Mouse (Mus musculus): ENCODE results near the gene Fyn. TPM values are rescaled to one million over a fixed set of nuclear protein-coding genes. Genes with fewer than 3 reads are reported as not detected.

Fyn gene
- total RNA-seq, 2 experiments from 2014 or later: 176 to 188 TPM

DNA sequence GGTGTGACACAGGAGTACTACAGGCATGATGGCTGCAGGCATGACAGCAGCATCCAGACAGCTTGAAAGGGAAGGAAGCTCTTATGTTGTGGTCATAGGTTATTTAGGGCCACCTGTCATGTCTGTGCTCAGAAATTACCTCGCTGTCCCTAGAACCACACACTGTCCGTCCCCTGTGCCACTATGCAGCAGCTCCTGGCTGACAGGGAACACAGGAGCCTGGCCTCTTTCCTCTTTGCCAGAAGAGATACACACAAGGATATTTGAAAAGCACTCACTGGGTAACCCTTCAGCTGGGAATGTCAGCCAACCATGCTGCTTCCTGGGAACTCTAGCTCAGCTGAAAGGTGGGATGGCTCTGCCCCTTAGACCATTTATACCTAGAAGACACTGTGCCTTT, 62.6 kb downstream of the Fyn start:
- no peak for DNase-seq (ENCODE audit: extremely low spot score in 1 of 2, low spot score in 2 of 2)
- intact Hi-C loops (cut with DNase I): no loop called here

GRCm38 (mm10) chr10:39432648-39433568, 64.3 kb downstream of the Fyn start:
- intact Hi-C loops (cut with DNase I): no loop called here
- no peak for DNase-seq (ENCODE audit: extremely low spot score in 1 of 2, low spot score in 2 of 2)

DNA sequence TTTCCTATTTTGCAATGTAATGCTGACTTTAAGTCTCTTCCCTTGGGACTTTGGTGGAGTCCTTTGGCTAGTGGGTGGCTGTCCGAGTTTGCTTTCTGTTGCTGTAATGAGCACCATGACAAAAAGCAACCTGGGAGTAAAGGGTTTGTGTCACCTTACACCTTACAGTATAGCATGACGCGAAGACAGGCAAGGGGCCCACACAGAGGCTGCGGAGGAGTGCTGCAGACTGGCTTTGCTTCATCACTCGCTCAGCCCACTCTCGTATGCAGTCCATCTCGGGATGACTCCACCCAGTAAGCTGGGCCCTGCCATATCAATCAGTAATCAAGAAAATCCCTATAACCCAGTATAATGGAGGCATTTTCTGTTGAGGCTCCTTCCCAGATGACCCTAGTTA, 65.2 kb downstream of the Fyn start:
- intact Hi-C loops (cut with DNase I): no loop called here
- no peak for DNase-seq (ENCODE audit: extremely low spot score in 1 of 2, low spot score in 2 of 2)

DNA sequence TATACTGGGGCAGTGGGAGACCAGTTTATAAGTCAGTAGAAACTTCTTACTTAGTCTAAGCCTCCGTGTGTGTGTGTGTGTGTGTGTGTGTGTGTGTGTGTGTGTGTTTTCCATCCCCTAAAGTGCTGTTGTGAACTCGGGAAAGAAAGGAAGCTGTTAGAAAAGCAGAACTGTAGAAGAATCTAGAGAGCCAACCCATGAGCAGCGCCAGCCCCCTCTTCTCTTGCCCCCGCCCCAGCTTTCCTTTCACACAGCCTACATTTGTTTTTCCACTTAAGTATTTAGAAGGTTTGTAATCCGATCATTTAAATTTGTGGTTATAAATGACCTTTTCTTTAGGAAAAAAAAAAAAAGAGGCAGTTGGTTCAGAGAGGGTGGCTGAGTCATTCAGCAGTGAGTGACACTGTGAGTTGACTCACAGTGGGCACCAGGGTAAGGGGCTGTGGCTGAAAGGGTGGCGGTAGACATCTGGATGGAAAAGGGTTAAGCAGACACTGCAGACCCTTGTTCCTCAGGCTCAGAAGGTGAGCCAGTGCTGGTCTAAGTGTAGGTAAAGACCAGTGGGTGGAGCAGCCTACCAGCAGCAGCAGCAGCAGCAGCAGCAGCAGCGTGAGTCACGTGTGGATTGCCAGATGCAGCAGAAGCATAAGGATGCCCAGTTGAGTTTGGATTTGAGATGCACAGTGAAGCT, 66.2 kb downstream of the Fyn start:
- intact Hi-C loops (cut with DNase I): no loop called here
- no peak for DNase-seq (ENCODE audit: extremely low spot score in 1 of 2, low spot score in 2 of 2)

DNA sequence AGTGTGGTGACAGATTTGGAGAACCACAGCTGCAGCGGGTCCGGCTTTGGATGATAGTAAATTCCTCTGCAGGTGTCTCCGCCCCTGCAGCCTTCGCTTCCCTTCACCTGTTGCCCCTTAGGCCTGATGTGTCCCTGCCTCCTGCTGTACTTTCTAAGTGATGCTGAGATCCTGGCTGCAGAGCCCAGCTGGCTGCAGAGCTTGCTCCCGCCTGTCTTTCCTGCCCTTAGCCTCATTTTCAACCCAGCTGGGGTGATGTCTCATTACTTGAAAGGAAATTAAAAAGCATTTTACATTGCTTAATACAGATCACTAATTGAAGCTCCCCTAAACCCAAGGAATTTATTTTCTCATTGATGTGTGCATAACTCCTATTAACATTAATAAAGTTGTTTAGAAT, 70.2 kb downstream of the Fyn start:
- no peak for DNase-seq (ENCODE audit: extremely low spot score in 1 of 2, low spot score in 2 of 2)
- intact Hi-C loops (cut with DNase I): no loop called here

DNA sequence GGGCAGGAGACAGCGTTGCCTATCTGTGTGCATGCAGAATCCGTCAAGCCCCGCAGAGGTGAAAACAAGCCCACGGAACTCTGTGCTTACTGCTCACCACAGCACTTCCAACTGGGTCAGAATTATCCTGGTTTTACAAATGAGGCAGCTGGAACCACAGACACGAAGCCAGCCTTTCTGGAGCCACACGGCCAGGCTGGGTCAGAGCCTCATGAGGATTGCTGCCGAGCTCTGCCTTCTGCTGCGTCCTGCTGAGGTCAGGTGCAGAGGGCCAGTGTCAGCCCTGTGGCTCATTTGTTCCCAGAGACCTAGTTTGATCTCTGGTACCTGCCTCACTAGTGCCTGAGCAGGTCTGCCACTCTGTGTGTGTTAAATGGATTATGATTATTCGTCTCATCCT, 71.9 kb downstream of the Fyn start:
- intact Hi-C loops (cut with DNase I): no loop called here
- DNase-seq (ENCODE audit: extremely low spot score in 1 of 2, low spot score in 2 of 2): no peak

GRCm38 (mm10) chr10:39441636-39442035, 73.0 kb downstream of the Fyn start:
- no peak for DNase-seq (ENCODE audit: extremely low spot score in 1 of 2, low spot score in 2 of 2)
- intact Hi-C loops (cut with DNase I): no loop called here

DNA sequence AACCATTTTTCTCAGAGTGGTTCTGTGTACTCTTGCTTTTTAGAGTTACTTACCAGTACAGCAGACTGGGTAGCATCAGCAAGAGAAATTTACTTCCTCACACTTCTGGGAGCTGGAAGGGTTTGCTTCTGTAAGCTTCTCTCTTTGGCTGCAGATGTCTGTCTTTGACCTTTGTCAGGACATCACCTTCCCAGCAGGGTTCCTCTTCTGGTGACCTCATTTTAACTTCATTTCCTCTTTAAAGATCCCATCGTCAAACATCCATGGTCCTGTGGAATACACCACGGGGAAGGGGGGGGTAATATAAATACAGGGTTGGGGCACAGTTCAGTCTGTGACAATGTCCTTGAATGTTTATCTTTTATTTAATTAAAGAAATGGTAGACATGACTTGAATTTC, 74.5 kb downstream of the Fyn start:
- intact Hi-C loops (cut with DNase I): no loop called here
- DNase-seq (ENCODE audit: extremely low spot score in 1 of 2, low spot score in 2 of 2): no peak

GRCm38 (mm10) chr10:39443947-39444346, 75.3 kb downstream of the Fyn start:
- DNase-seq (ENCODE audit: extremely low spot score in 1 of 2, low spot score in 2 of 2): no peak
- intact Hi-C loops (cut with DNase I): no loop called here

- no peak for DNase-seq (ENCODE audit: extremely low spot score in 1 of 2, low spot score in 2 of 2)
- intact Hi-C loops (cut with DNase I): no loop called here
Measured at GRCm38 (mm10) chr10:39445870-39446269, 77.2 kb downstream of the Fyn start.

DNA sequence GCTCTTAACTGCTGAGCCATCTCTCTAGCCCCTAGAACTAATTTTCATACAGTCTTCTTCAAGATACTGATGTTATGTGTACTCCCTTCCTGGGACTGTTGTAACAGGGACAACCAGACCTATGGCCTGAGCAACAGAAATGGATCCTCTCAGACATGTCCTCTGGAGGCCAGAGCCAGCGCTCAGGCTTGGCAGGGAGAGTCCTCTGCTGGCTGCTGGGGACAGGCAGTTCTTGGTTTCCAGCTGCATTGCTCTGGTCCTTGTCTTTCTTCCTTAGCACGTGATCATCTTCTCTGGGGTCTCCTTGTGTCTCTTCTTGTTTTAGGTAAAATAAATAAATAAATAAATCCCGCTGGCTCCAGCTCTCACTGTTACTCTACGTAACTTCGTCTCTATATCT, 78.1 kb downstream of the Fyn start:
- no peak for DNase-seq (ENCODE audit: extremely low spot score in 1 of 2, low spot score in 2 of 2)
- intact Hi-C loops (cut with DNase I): no loop called here

DNA sequence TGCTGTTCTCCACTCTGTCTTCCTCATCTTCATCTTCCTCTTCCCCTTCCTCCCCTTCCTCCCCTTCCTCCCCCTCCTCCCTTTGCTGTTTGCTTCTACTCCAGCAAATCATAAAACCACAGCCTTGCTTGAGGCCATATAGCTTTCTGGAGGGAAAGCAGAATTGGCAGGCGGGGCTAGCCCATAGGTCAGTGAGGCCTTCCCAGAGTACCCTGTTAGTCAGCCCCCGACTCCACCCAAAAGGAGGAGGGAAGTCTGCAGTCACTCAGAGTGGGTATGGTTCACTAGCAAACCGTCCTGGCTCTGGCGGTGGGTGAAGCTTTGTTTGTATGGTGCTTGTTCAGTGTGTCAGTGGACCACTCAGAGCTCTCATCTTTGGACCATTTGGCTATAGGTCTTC, 80.5 kb downstream of the Fyn start:
- no peak for DNase-seq (ENCODE audit: extremely low spot score in 1 of 2, low spot score in 2 of 2)
- intact Hi-C loops (cut with DNase I): no loop called here

GRCm38 (mm10) chr10:39450356-39450755, 81.7 kb downstream of the Fyn start:
- intact Hi-C loops (cut with DNase I): no loop called here
- no peak for DNase-seq (ENCODE audit: extremely low spot score in 1 of 2, low spot score in 2 of 2)

DNA sequence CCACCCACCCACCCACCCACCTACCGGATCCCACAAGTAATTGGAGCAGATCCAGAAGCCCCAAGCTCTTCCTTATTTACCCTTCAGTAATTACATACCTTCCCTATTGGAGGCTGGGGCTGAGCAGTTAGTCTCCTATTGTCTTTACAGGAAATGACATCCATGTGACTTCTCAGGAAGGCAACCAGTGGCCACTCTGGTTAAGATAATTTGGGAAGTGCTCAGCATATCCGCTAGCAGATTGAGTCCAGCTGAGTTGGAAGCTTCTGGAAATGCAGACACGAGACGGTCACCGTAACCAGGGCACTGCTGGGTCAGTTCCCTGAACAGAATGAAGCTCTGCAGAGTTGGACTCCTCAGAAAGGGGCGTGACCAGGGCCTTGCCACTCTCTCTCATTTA, 82.4 kb downstream of the Fyn start:
- DNase-seq (ENCODE audit: extremely low spot score in 1 of 2, low spot score in 2 of 2): peak in 1 of 2 experiments; percentile 48
- intact Hi-C loops (cut with DNase I): no loop called here

DNA sequence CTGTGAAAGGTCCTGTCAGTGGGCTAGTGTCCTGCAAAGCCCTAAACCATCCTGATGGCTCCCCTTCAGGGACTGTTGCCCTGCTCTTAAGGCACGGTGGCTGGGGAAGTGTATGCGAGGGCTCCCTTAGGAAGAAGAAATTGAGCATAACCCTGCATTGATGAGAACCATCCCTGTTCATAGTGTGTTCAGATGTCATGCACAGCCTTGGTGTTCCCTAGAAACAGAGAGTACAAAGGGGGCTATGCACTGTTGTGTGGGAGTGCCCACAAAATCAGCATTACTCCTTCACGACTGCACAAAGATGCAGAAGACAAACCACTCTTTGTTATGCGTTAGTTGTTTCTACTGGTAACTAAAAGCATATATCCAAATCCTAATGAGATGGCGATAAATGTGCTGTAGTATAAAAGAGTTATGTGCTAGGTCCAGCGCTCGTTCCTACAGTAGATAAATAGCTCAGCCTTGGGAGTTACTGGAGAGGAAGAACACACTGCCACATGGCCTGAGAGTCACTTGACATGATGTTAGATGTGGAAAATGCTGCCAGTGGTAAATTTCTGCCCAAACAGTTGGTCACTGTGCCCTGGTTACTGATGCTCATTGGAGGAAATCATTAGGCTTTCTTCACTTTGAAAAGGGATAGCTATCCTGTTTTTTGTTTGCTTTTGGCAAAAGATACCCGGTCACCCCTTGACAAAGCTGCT, 83.4 kb downstream of the Fyn start:
- intact Hi-C loops (cut with DNase I): no loop called here
- DNase-seq (ENCODE audit: extremely low spot score in 1 of 2, low spot score in 2 of 2): no peak

DNA sequence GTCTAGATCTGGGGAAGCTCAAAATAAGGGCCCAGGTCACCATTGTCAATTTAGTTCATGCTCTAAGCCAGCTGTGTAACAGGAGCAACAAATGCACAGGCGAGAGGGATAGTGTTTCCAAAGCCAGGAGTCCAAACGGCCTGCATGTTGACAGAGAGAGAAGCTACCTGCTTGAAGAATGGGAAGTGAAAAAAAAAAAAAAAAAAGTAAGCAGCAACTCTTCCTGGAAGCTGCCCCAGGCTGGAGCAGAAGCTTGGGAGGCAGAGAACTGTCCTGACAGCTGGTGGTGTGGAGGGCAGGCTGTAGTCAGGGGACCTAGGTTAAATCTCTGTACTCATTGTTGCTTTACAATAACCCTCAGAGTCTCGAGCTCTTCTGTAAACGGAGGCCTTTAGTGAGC, 86.7 kb downstream of the Fyn start:
- intact Hi-C loops (cut with DNase I): no loop called here
- DNase-seq (ENCODE audit: extremely low spot score in 1 of 2, low spot score in 2 of 2): no peak

GRCm38 (mm10) chr10:39455857-39456620, 87.4 kb downstream of the Fyn start:
- no peak for DNase-seq (ENCODE audit: extremely low spot score in 1 of 2, low spot score in 2 of 2)
- intact Hi-C loops (cut with DNase I): no loop called here

- no peak for DNase-seq (ENCODE audit: extremely low spot score in 1 of 2, low spot score in 2 of 2)
- intact Hi-C loops (cut with DNase I): no loop called here
Measured at GRCm38 (mm10) chr10:39456776-39457175, 88.1 kb downstream of the Fyn start.

- intact Hi-C loops (cut with DNase I): no loop called here
- DNase-seq (ENCODE audit: extremely low spot score in 1 of 2, low spot score in 2 of 2): no peak
Measured at GRCm38 (mm10) chr10:39457281-39457680, 88.6 kb downstream of the Fyn start.

Measured in left cerebral cortex, postnatal 10 days (tissue).